Mouse (Mus musculus): Measurements from ENCODE around the gene Pfkfb1. TPM values are rescaled to one million over a fixed set of nuclear protein-coding genes. Genes with fewer than 3 reads are reported as not detected.
A peak's percentile ranks its signal among the peaks of the same experiment; 100 is the strongest.

Pfkfb1 gene
- total RNA-seq (2022) = 10 to 100 TPM in 3 of 4 experiments, 1 to 10 TPM in 1; 8.7 to 25.6 (median 15.1) TPM

- DNase-seq (ENCODE audit: low spot score) = peak; percentile 79
Measured at GRCm38 (mm10) chrX:150588023-150588764, at the start of gene Pfkfb1. Gene Pfkfb1, plus strand, starts transcription at chrX:150588229.

- no peak for DNase-seq (ENCODE audit: low spot score)
Measured at GRCm38 (mm10) chrX:150540111-150540510, 47.9 kb upstream of the Pfkfb1 start.

- DNase-seq (ENCODE audit: low spot score) = no peak
Measured at GRCm38 (mm10) chrX:150541684-150542083, 46.3 kb upstream of the Pfkfb1 start.

DNA sequence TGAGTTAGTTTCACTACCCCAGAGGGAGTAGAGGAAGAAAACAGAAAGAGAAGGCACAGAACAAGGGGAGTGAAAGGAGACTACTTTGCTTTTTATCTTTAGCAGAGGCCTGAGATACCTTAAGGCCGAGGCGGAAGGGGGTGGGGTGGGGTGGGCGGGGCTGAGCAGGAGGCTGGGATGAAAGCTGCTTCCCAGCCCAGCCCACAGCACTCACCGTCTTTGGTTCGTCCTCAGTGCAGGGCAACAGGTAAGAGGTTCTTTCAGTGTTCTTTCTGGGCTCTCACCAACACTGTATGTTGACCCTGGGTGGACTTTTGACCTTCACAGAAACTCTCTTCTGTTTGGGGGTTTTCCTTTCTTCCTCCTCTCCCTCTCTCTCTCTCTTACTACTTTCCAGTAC is 40.8 kb upstream of the Pfkfb1 start, which contains the start of gene Alas2:
Gene Alas2 (plus strand): TSS at position 137 of the 400 bp plus-strand sequence.
- no peak for DNase-seq (ENCODE audit: low spot score)

DNA sequence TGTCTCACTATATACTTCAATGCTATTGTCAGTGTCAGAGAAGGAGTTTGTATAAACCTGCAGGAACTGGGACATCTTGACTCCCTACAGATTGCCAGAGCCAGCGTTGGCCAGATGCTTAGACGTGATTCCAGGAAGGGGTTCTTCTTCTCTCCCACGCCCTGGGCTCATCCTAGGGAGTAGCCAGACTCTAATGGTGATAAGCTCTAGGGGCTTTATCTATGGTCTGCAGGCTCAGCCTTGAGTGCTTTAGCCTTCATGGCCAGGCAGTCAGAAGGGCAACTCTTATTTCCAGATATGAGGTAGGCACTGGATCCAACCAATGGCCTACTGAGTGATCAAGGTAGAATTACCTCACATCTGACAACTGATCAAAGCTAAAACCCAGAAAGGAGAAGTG is 38.4 kb upstream of the Pfkfb1 start:
- no peak for DNase-seq (ENCODE audit: low spot score)

DNA sequence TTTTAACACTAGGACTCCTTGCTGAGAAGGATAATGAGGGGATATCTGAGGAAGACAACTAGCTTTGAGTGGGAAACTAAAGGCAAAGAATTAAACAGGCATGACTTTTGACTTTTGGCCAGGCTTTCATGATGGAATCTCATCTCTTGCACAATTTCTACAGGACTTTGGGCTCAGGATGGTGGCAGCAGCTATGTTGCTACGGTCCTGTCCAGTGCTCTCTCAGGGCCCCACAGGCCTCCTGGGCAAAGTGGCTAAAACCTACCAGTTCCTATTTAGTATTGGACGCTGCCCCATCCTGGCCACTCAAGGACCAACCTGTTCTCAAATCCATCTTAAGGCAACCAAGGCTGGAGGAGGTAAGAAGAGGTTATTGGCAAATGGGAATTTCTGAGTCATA is 36.0 kb upstream of the Pfkfb1 start:
- no peak for DNase-seq (ENCODE audit: low spot score)

DNA sequence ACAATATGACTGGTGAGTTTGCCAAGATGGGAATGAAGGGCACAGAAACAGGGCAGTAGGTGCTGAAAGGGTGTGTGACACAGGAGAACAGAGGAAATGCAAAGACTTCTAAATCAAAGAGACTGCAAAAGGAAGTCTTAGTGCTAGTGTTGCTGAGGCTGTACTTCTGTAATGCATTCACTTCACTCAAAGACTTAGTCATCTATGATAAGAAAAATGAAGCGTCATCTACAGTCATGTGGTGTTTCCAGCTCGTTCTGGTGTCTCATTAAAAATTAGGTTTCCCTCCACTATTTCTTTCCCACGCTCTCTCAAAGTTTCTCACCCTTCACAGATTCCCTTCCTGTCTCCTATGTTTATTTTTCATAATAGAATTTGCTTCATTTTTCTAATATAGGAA is 34.0 kb upstream of the Pfkfb1 start:
- no peak for DNase-seq (ENCODE audit: low spot score)

- DNase-seq (ENCODE audit: low spot score) = no peak
Measured at GRCm38 (mm10) chrX:150564644-150565357, 23.2 kb upstream of the Pfkfb1 start.

- no peak for DNase-seq (ENCODE audit: low spot score)
Measured at GRCm38 (mm10) chrX:150581921-150582320, 6.1 kb upstream of the Pfkfb1 start.

GRCm38 (mm10) chrX:150585116-150585515 is 2.9 kb upstream of the Pfkfb1 start:
- DNase-seq (ENCODE audit: low spot score) = no peak

- no peak for DNase-seq (ENCODE audit: low spot score)
Measured at GRCm38 (mm10) chrX:150589696-150590095, 1.7 kb downstream of the Pfkfb1 start, which contains the start of gene Apex2. Gene Apex2, minus strand, starts transcription at chrX:150589868.

DNA sequence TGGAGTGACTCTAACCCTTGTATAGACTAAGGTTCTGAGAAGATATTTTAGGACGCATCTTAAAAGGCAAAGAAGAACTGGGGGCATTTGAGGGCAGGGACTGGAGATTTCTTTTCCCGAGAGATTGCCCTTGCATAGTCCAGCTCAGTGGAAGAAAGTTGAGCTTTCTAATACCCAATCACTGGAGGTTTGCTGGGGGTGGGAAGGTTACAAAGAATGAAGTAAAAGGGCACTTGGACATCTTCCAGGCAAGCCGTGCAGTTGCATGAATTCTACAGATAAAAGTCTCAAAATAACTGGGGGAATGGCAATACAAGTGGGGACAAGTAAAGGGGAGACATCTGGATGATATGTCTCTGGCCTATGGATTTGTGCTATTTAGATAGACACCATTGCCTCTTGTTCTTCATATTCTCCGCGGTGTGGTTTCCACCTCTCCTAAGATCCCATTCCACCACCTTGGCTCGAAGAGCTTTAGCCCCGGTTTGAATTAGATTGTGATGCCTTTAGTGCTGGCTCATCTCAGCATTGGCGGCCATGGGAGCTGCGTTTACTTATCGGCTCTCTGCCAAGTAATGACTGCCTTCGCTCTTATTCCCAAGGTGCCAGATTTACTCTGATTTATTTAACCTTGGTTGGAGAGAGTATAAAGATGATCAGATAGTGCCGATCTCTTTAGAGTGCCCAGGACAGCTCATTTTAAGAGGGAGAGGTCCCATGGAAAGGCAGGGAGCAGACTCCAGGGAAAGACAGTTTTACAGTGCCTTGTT is 5.4 kb downstream of the Pfkfb1 start:
- no peak for DNase-seq (ENCODE audit: low spot score)

DNA sequence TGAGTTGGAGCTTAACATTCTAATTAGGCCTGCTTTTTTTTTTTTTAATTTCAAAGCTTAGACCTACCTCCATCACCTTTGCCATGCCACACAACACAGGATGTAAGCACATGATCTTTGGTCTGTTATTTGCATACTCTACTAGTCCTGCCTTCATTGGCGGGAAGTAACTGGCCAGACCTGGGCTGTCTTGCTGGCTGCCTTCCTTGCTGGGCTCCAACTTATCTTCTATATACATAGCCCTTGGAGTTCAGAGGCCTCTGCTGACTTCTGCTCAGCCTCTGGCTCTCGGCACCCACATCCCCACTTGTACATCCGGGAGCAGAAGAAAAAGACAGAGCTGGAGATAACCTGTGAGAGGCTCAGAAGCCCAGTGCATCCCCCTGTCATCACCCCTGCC is 6.1 kb downstream of the Pfkfb1 start:
- no peak for DNase-seq (ENCODE audit: low spot score)

GRCm38 (mm10) chrX:150595016-150595760 is 7.2 kb downstream of the Pfkfb1 start:
- DNase-seq (ENCODE audit: low spot score) = no peak

DNA sequence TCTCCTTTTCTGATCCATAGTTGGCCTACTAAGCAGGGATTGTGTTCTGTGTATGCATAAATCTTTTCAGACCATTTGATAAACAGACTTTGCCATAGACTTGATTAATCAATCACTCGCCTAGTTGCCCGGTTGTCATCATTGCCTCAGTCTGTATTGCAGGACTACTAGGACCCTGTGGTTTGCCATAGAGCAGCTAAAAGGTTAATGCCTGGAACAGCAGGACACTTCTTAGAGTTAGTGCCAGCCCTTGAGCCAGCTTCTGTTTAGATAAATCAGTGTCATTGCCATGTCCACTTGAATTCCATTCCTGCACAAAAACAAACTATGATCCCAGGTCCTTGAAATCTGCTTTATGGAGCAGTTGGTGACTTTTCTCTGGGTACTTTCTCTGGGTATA is 10.9 kb downstream of the Pfkfb1 start:
- no peak for DNase-seq (ENCODE audit: low spot score)

DNA sequence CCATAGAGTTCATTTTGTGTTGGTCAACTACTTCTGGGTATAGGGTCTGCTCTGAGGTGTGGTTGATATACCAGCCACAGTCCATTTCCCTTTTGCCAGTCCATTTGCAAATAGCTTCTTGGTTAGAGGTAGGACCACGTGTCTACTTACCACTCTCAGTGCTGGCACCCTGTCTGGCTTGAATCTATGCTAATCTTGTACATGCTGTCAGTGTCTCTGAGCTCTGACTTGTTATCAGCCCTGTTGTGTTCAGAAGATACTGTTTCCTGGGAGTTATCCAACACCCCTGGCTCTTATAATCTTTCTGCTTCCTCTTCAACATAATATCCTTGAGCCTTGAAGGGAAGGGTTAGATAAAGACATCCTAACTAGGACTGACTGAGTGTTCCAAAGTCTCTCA is 48.4 kb downstream of the Pfkfb1 start:
- DNase-seq (ENCODE audit: low spot score) = no peak

GRCm38 (mm10) chrX:150656122-150656907 is 68.3 kb downstream of the Pfkfb1 start:
- DNase-seq (ENCODE audit: low spot score) = no peak

GRCm38 (mm10) chrX:150656908-150657796 is 69.1 kb downstream of the Pfkfb1 start, which contains the start of gene Tro:
Gene Tro, minus strand, starts transcription at chrX:150657583.
- no peak for DNase-seq (ENCODE audit: low spot score)

- DNase-seq (ENCODE audit: low spot score) = no peak
Measured at GRCm38 (mm10) chrX:150657797-150658118, 69.7 kb downstream of the Pfkfb1 start.

DNA sequence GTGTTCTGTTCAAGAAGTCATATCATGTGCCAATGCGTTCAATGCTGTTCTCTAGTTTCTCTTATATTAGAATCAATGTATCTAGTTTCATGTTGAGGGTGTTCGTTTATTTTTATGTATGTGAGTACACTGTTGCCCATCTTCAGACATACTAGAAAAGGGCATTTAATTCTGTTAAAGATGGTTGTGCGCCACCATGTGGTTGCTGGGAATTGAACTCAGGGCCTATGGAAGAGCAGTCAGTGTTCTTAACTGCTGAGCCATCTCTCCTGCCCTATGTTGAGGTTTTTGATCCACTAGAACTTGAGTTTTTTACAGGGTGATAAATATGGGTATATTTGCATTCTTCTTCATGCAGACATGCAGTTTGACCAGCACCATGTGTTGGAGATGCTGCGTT is 74.8 kb downstream of the Pfkfb1 start:
- no peak for DNase-seq (ENCODE audit: low spot score)

Measured in heart, adult 8-10 months (tissue).